Mouse (Mus musculus) forebrain, embryonic 15.5 days (tissue): ENCODE measurements around the gene Tsc22d1. TPM values are rescaled to one million over a fixed set of nuclear protein-coding genes. Genes with fewer than 3 reads are reported as not detected.

ENCODE experiments used
- ATAC-seq: fragments of 200-750 bp; cut with Nextera tagmentation; replicated peaks from 2 replicates; pipeline ENCODE4 v1.8.0; 2017; ENCODE audit warnings: mild to moderate bottlenecking, moderate TSS enrichment, moderate library complexity
- H3K27ac ChIP-seq: fragments of 300-500 bp; sonication (generic); replicated peaks from 2 replicates; pipeline ENCODE4 v1.5.1; 2015; ENCODE audit warnings: mild to moderate bottlenecking, inconsistent platforms
- H3K27me3 ChIP-seq: fragments of 300-500 bp; sonication (generic); 2 replicates; pipeline ENCODE4 v1.6.1; 2015; ENCODE audit warnings: inconsistent platforms
- H3K36me3 ChIP-seq: fragments of 300-500 bp; sonication (generic); 2 replicates; pipeline ENCODE4 v1.6.1; 2015; ENCODE audit warnings: mild to moderate bottlenecking, inconsistent platforms
- H3K4me1 ChIP-seq: fragments of 300-500 bp; sonication (generic); 2 replicates; pipeline ENCODE4 v1.6.1; 2015; ENCODE audit warnings: inconsistent platforms
- H3K4me2 ChIP-seq: fragments of 300-500 bp; sonication (generic); replicated peaks from 2 replicates; pipeline ENCODE4 v1.6.1; 2015; ENCODE audit warnings: mild to moderate bottlenecking, inconsistent platforms
- H3K4me3 ChIP-seq: fragments of 300-500 bp; sonication (generic); 2 replicates; pipeline ENCODE4 v1.5.1; 2015; ENCODE audit warnings: mild to moderate bottlenecking, inconsistent platforms
- H3K9ac ChIP-seq: fragments of 300-500 bp; sonication (generic); replicated peaks from 2 replicates; pipeline ENCODE4 v1.6.1; 2015; ENCODE audit warnings: mild to moderate bottlenecking, inconsistent platforms
- H3K9me3 ChIP-seq: fragments of 300-500 bp; sonication (generic); 2 replicates; pipeline ENCODE4 v1.6.1; 2016; ENCODE audit warnings: inconsistent platforms
- WGBS: fragments of 180-500 bp; shearing (Covaris S2); methylation state at CpG from one replicate; pipeline ENCODE4 v1.1.7; 2015; ENCODE audit warnings: mixed read lengths; 5-methylcytosine and 5-hydroxymethylcytosine counted together
- polyA plus RNA-seq: library from polyadenylated mRNA; unstranded; fragments of >200 nt; fragmentation: Nextera tagmentation; extraction: Ambion mirVana; gene quantifications from 2 replicates; pipeline ENCODE4 v1.2.1, GENCODE M21; 2015

Tsc22d1 gene
- polyA plus RNA-seq, 1 experiment from 2014 or later: 711 TPM

GRCm38 (mm10) chr14:76472487-76472886 lies 57.7 kb downstream of the Tsc22d1 start:
- no peaks in the 10 kb centered on the region for H3K9me3 ChIP-seq
- WGBS: 82% methylated on average over 8 of the region's 8 CpGs

GRCm38 (mm10) chr14:76473404-76473803 lies 58.6 kb downstream of the Tsc22d1 start:
- no peak for ATAC-seq
- WGBS: 8% methylated on average over 2 of the region's 2 CpGs

More at GRCm38 (mm10) chr14:76472487-76472886, 57.7 kb downstream of the Tsc22d1 start:
- H3K27me3 ChIP-seq: no peaks in the 10 kb centered on the region
- no peaks in the 10 kb centered on the region for H3K36me3 ChIP-seq
- H3K4me2 ChIP-seq: no peak overlapping the region
- no peak overlapping the region for H3K9ac ChIP-seq
- ATAC-seq: no peak
- peaks cover 6% of the 10 kb centered on the region; the same call in 1 of the 2 replicates for H3K4me1 ChIP-seq
- no peak overlapping the region for H3K27ac ChIP-seq
- no peak overlapping the region for H3K4me3 ChIP-seq

GRCm38 (mm10) chr14:76474165-76474564 lies 59.4 kb downstream of the Tsc22d1 start:
- H3K27ac ChIP-seq: no peak overlapping the region
- H3K9me3 ChIP-seq: no peaks in the 10 kb centered on the region
- no peak overlapping the region for H3K4me2 ChIP-seq
- no peaks in the 10 kb centered on the region for H3K36me3 ChIP-seq
- no peaks in the 10 kb centered on the region for H3K27me3 ChIP-seq
- ATAC-seq: no peak
- H3K4me3 ChIP-seq: no peak overlapping the region
- H3K9ac ChIP-seq: no peak overlapping the region
- H3K4me1 ChIP-seq: peaks cover 6% of the 10 kb centered on the region; the same call in 1 of the 2 replicates
- WGBS: 71% methylated on average over 1 of the region's 1 CpGs

More at GRCm38 (mm10) chr14:76473404-76473803, 58.6 kb downstream of the Tsc22d1 start:
- Histone ChIP-seq H3K9me3 (no peaks in the 10 kb centered on the region), H3K4me3 (no peak overlapping the region), H3K4me1 (peaks cover 6% of the 10 kb centered on the region; the same call in 1 of the 2 replicates), H3K27me3 (no peaks in the 10 kb centered on the region), H3K27ac (no peak overlapping the region), H3K9ac (no peak overlapping the region), H3K36me3 (no peaks in the 10 kb centered on the region), H3K4me2 (no peak overlapping the region)

- Histone ChIP-seq H3K36me3 (no peaks in the 10 kb centered on the region), H3K4me1 (peaks cover 4% of the 10 kb centered on the region), H3K27ac (no peak overlapping the region), H3K27me3 (no peaks in the 10 kb centered on the region), H3K4me2 (no peak overlapping the region), H3K9me3 (no peaks in the 10 kb centered on the region), H3K4me3 (no peak overlapping the region), H3K9ac (no peak overlapping the region)
- 71% methylated on average over 4 of the region's 4 CpGs for WGBS
- no peak for ATAC-seq
Measured at GRCm38 (mm10) chr14:76476770-76477169, 62.0 kb downstream of the Tsc22d1 start.

GRCm38 (mm10) chr14:76478076-76478475 lies 63.3 kb downstream of the Tsc22d1 start:
- no peaks in the 10 kb centered on the region for H3K9me3 ChIP-seq
- H3K4me2 ChIP-seq: no peak overlapping the region
- H3K4me1 ChIP-seq: peaks cover 10% of the 10 kb centered on the region; the same call in 1 of the 2 replicates
- no peak for ATAC-seq
- no peaks in the 10 kb centered on the region for H3K36me3 ChIP-seq
- WGBS: 75% methylated on average over 2 of the region's 2 CpGs
- H3K27ac ChIP-seq: no peak overlapping the region
- no peaks in the 10 kb centered on the region for H3K27me3 ChIP-seq
- no peak overlapping the region for H3K9ac ChIP-seq
- no peak overlapping the region for H3K4me3 ChIP-seq

GRCm38 (mm10) chr14:76478616-76479015 lies 63.9 kb downstream of the Tsc22d1 start:
- H3K4me3 ChIP-seq: no peak overlapping the region
- no peak overlapping the region for H3K27ac ChIP-seq
- H3K4me2 ChIP-seq: no peak overlapping the region
- H3K9ac ChIP-seq: no peak overlapping the region
- peaks cover 10% of the 10 kb centered on the region; the same call in 1 of the 2 replicates for H3K4me1 ChIP-seq
- WGBS: 50% methylated on average over 6 of the region's 6 CpGs
- no peaks in the 10 kb centered on the region for H3K36me3 ChIP-seq
- no peaks in the 10 kb centered on the region for H3K9me3 ChIP-seq
- no peaks in the 10 kb centered on the region for H3K27me3 ChIP-seq
- ATAC-seq: no peak

DNA sequence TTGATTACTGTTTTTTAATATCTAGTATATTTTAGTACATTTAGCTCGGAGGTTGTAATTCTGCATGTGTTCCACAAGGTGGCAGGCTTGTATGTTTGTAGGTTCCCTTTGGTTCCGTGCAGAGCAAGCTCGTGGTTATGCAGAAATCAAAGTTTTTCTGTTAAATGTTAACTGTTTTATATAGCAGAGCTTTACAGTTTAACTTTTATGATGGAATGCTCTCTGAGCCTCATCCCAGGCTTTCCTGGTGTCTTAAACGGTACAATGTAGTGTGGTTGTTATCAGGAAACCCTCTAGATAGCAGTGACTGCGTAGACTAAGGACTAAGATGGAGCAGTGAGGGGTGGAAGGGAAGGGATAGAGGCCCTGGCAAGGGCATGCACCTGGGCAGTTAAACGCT lies 65.1 kb downstream of the Tsc22d1 start:
- no peak overlapping the region for H3K9ac ChIP-seq
- 0 out of 2 replicates have a peak, but pooled peaks have one; percentile 48 for ATAC-seq
- H3K27me3 ChIP-seq: no peaks in the 10 kb centered on the region
- H3K36me3 ChIP-seq: no peaks in the 10 kb centered on the region
- no peaks in the 10 kb centered on the region for H3K9me3 ChIP-seq
- peaks cover 10% of the 10 kb centered on the region; the same call in 1 of the 2 replicates for H3K4me1 ChIP-seq
- H3K4me3 ChIP-seq: no peak overlapping the region
- 38% methylated on average over 6 of the region's 6 CpGs for WGBS
- no peak overlapping the region for H3K4me2 ChIP-seq
- no peak overlapping the region for H3K27ac ChIP-seq

GRCm38 (mm10) chr14:76480507-76480906 lies 65.7 kb downstream of the Tsc22d1 start:
- H3K9ac ChIP-seq: no peak overlapping the region
- ATAC-seq: no peak
- H3K4me3 ChIP-seq: no peak overlapping the region
- WGBS: 96% methylated on average over 11 of the region's 11 CpGs
- H3K27me3 ChIP-seq: no peaks in the 10 kb centered on the region
- H3K9me3 ChIP-seq: no peaks in the 10 kb centered on the region
- H3K36me3 ChIP-seq: no peaks in the 10 kb centered on the region
- H3K4me2 ChIP-seq: no peak overlapping the region
- peaks cover 10% of the 10 kb centered on the region; the same call in 1 of the 2 replicates for H3K4me1 ChIP-seq
- no peak overlapping the region for H3K27ac ChIP-seq

GRCm38 (mm10) chr14:76483701-76484100 lies 68.9 kb downstream of the Tsc22d1 start:
- Histone ChIP-seq H3K9ac (no peak overlapping the region), H3K27ac (no peak overlapping the region), H3K4me2 (no peak overlapping the region), H3K9me3 (no peaks in the 10 kb centered on the region), H3K4me1 (peaks cover 20% of the 10 kb centered on the region), H3K36me3 (no peaks in the 10 kb centered on the region), H3K27me3 (no peaks in the 10 kb centered on the region), H3K4me3 (no peak overlapping the region)
- no peak for ATAC-seq
- WGBS: 100% methylated on average over 1 of the region's 1 CpGs

- Histone ChIP-seq H3K27me3 (no peaks in the 10 kb centered on the region), H3K27ac (no peak overlapping the region)
Measured at GRCm38 (mm10) chr14:76487609-76488008, 72.8 kb downstream of the Tsc22d1 start.

DNA sequence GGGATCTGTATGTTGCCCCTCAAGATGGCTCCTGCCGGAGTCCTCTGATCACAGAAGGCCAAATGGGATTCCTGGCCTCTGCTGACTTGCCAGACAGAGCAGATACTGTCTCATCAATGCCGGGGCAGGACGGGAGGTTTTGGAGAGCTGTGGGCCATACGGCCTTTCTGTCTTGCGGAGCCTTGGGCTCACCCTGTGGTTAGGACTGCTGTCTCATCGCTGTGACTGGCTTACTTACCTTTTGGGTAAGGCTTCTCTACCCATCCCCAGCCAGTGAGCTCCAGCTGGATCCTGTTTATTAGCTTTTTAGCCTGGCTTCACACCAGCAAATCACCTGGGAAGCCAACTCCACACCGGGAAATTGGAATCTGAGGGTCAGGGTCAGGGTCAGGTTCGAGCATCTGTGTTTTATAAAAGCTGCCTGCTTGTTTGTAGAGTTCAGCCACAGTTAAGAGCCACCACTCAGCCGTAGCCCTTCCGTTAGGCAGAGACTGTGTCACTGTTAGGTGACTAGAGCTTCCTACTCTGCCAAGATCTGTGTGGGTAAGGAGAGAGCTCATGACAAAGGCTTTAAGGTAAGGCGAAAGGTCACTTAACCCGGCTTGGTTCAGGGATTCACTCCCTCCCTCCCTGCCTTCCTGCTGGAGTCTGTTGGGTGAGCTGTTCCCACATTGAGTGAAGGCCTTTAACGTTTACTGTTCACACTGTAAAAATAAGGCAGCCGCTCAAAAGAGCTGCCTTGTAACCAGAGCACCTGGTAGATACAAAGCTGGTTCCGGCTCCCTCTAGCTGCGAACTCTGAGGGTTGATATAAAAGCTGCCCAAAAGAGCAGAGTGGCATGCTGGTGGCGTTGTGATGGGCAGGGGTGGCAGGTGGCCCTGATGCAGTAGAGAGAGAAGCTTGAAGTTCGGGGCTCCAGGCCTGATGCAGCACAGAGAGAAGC lies 73.6 kb downstream of the Tsc22d1 start:
- no peak overlapping the region for H3K4me2 ChIP-seq
- no peaks in the 10 kb centered on the region; the same call in 1 of the 2 replicates for H3K36me3 ChIP-seq
- WGBS: 72% methylated on average over 18 of the region's 18 CpGs
- no peaks in the 10 kb centered on the region for H3K9me3 ChIP-seq
- no peak overlapping the region for H3K4me3 ChIP-seq
- peaks cover 19% of the 10 kb centered on the region for H3K4me1 ChIP-seq
- peak overlapping the region; percentile 38 for H3K27ac ChIP-seq
- H3K27me3 ChIP-seq: no peaks in the 10 kb centered on the region
- peak; percentile 39; the same call in 1 of the 2 replicates for ATAC-seq
- H3K9ac ChIP-seq: no peak overlapping the region

More at GRCm38 (mm10) chr14:76487609-76488008, 72.8 kb downstream of the Tsc22d1 start:
- no peak overlapping the region for H3K4me2 ChIP-seq
- WGBS: 91% methylated on average over 16 of the region's 16 CpGs
- no peak overlapping the region for H3K9ac ChIP-seq
- no peak overlapping the region for H3K4me3 ChIP-seq
- ATAC-seq: no peak
- H3K36me3 ChIP-seq: no peaks in the 10 kb centered on the region; the same call in 1 of the 2 replicates
- no peaks in the 10 kb centered on the region for H3K9me3 ChIP-seq
- peaks cover 21% of the 10 kb centered on the region for H3K4me1 ChIP-seq

GRCm38 (mm10) chr14:76489128-76489527 lies 74.4 kb downstream of the Tsc22d1 start:
- H3K9me3 ChIP-seq: no peaks in the 10 kb centered on the region
- H3K4me2 ChIP-seq: no peak overlapping the region
- H3K4me1 ChIP-seq: peaks cover 19% of the 10 kb centered on the region
- H3K36me3 ChIP-seq: no peaks in the 10 kb centered on the region; the same call in 1 of the 2 replicates
- peak; percentile 81 for ATAC-seq
- 30% methylated on average over 2 of the region's 2 CpGs for WGBS
- H3K27me3 ChIP-seq: no peaks in the 10 kb centered on the region
- H3K9ac ChIP-seq: no peak overlapping the region
- no peak overlapping the region for H3K4me3 ChIP-seq
- peak overlapping the region; percentile 38 for H3K27ac ChIP-seq
